Mouse (Mus musculus) midbrain, postnatal 0 days (tissue): ENCODE data around the gene Akt1s1. TPM values are rescaled to one million over a fixed set of nuclear protein-coding genes. Genes with fewer than 3 reads are reported as not detected.

Experiments
- ATAC-seq: fragments of 200-750 bp; cut with Nextera tagmentation; 2 replicates; pipeline ENCODE4 v1.8.0; 2017; ENCODE audit warnings: moderate number of reproducible peaks, mild to moderate bottlenecking, moderate TSS enrichment, moderate library complexity; ENCODE audit not compliant: low FRiP score
- DNase-seq: peaks from one replicate; pipeline ENCODE4 v3.0.0-alpha.2; 2015; ENCODE audit warnings: low spot score
- H3K27ac ChIP-seq: fragments of 300-500 bp; sonication (generic); 2 replicates; pipeline ENCODE4 v1.5.1; 2014; ENCODE audit warnings: low read depth, mild to moderate bottlenecking, low read length, mixed read lengths
- H3K27me3 ChIP-seq: fragments of 300-500 bp; sonication (generic); 2 replicates; pipeline ENCODE4 v1.6.1; 2014; ENCODE audit warnings: low read length, control low read depth, mixed read lengths; ENCODE audit not compliant: insufficient read depth
- H3K36me3 ChIP-seq: fragments of 300-500 bp; sonication (generic); 2 replicates; pipeline ENCODE4 v1.6.1; 2014; ENCODE audit warnings: low read length, control low read depth, mixed read lengths; ENCODE audit not compliant: insufficient read depth
- H3K4me1 ChIP-seq: fragments of 300-500 bp; sonication (generic); 2 replicates; pipeline ENCODE4 v1.6.1; 2014; ENCODE audit warnings: mild to moderate bottlenecking, control low read depth, antibody characterized with exemption, low read length, mixed read lengths; ENCODE audit not compliant: insufficient read depth
- H3K4me2 ChIP-seq: fragments of 300-500 bp; sonication (generic); 2 replicates; pipeline ENCODE4 v1.6.1; 2014; ENCODE audit warnings: low read depth, mild to moderate bottlenecking, low read length, mixed read lengths; ENCODE audit not compliant: poor library complexity, severe bottlenecking
- H3K4me3 ChIP-seq: fragments of 300-500 bp; sonication (generic); 2 replicates; pipeline ENCODE4 v1.5.1; 2014; ENCODE audit warnings: low read depth, mild to moderate bottlenecking, low read length, moderate library complexity
- H3K9ac ChIP-seq: fragments of 300-500 bp; sonication (generic); replicated peaks from 2 replicates; pipeline ENCODE4 v1.6.1; 2014; ENCODE audit warnings: mild to moderate bottlenecking, low read length, moderate library complexity, mixed read lengths; ENCODE audit not compliant: poor library complexity, severe bottlenecking
- H3K9me3 ChIP-seq: fragments of 300-500 bp; sonication (generic); 2 replicates; pipeline ENCODE4 v1.6.1; 2016; ENCODE audit warnings: low read length, control low read depth
- CTCF ChIP-seq: IDR thresholded peaks from 2 replicates; pipeline ENCODE4 v1.5.1; 2016; ENCODE audit warnings: antibody characterized with exemption, mild to moderate bottlenecking
- whole genome bisulfite sequencing: fragments of 180-500 bp; shearing (Covaris S2); extraction: QIAGEN DNeasy Blood & Tissue Kit; methylation state at CpG from one replicate; pipeline ENCODE4 v1.1.7; 2014; 5-methylcytosine and 5-hydroxymethylcytosine counted together
- polyA plus RNA-seq: library from polyadenylated mRNA; unstranded; fragments of >200 nt; fragmentation: Nextera tagmentation; extraction: Ambion mirVana; gene quantifications from 2 replicates; pipeline ENCODE4 v1.2.1, GENCODE M21; 2015
- total RNA-seq: library from RNA; depleted of rRNA; stranded (reverse); fragments of >200 nt; gene quantifications from 2 replicates; pipeline ENCODE4 v1.2.3, GENCODE M21; 2014

Gene Akt1s1
- total and polyA plus RNA-seq, 2 experiments from 2014 or later, result 91.0 to 120 TPM

GRCm38 (mm10) chr7:44832763-44833162 lies 16.0 kb upstream of the Akt1s1 start:
- H3K27me3 ChIP-seq, result no peaks in the 10 kb centered on the region
- H3K9me3 ChIP-seq, result no peaks in the 10 kb centered on the region
- no peak overlapping the region for H3K9ac ChIP-seq
- no peak for DNase-seq
- TF ChIP-seq CTCF, result no peak
- H3K4me3 ChIP-seq, result no peak overlapping the region
- H3K27ac ChIP-seq, result no peak overlapping the region
- no peaks in the 10 kb centered on the region for H3K4me1 ChIP-seq
- no peak overlapping the region for H3K4me2 ChIP-seq
- no peak for ATAC-seq
- 78% methylated on average over 4 of the region's 4 CpGs for WGBS
- H3K36me3 ChIP-seq, result peaks cover 42% of the 10 kb centered on the region

- DNase-seq (no peak), ATAC-seq (no peak)
- Histone ChIP-seq H3K9ac (no peak overlapping the region), H3K27ac (no peak overlapping the region), H3K9me3 (no peaks in the 10 kb centered on the region), H3K36me3 (peaks cover 22% of the 10 kb centered on the region), H3K4me3 (no peak overlapping the region), H3K4me1 (0 out of 2 replicates have a peak, but pooled peaks cover 3% of the 10 kb centered on the region), H3K4me2 (no peak overlapping the region), H3K27me3 (no peaks in the 10 kb centered on the region)
- no peak for TF ChIP-seq CTCF
- 100% methylated on average over 1 of the region's 1 CpGs for WGBS
These were observed 13.3 kb upstream of the Akt1s1 start for GRCm38 (mm10) chr7:44835373-44836015.

GRCm38 (mm10) chr7:44836016-44836404 lies 12.8 kb upstream of the Akt1s1 start:
- H3K27me3 ChIP-seq, result no peaks in the 10 kb centered on the region
- no peak for TF ChIP-seq CTCF
- 0 out of 2 replicates have a peak, but pooled peaks cover 3% of the 10 kb centered on the region for H3K4me1 ChIP-seq
- no peak overlapping the region for H3K27ac ChIP-seq
- no peak for ATAC-seq
- 60% methylated on average over 3 of the region's 3 CpGs for WGBS
- H3K9me3 ChIP-seq, result no peaks in the 10 kb centered on the region
- peaks cover 21% of the 10 kb centered on the region for H3K36me3 ChIP-seq
- H3K4me2 ChIP-seq, result no peak overlapping the region
- H3K9ac ChIP-seq, result no peak overlapping the region
- H3K4me3 ChIP-seq, result no peak overlapping the region
- no peak for DNase-seq

- WGBS, result 88% methylated on average over 8 of the region's 9 CpGs
- TF ChIP-seq CTCF, result no peak
These were observed 12.3 kb upstream of the Akt1s1 start for GRCm38 (mm10) chr7:44836423-44837053.

GRCm38 (mm10) chr7:44838073-44838472 lies 10.7 kb upstream of the Akt1s1 start:
- Histone ChIP-seq H3K4me2 (no peak overlapping the region), H3K27me3 (0 out of 2 replicates have a peak, but pooled peaks cover 3% of the 10 kb centered on the region), H3K9ac (no peak overlapping the region), H3K9me3 (no peaks in the 10 kb centered on the region), H3K27ac (no peak overlapping the region), H3K4me3 (no peak overlapping the region), H3K36me3 (peaks cover 25% of the 10 kb centered on the region), H3K4me1 (0 out of 2 replicates have a peak, but pooled peaks cover 3% of the 10 kb centered on the region)
- no peak for DNase-seq
- TF ChIP-seq CTCF, result no peak
- ATAC-seq, result no peak
- 89% methylated on average over 6 of the region's 6 CpGs for WGBS

More at GRCm38 (mm10) chr7:44836423-44837053, 12.3 kb upstream of the Akt1s1 start:
- H3K4me1 ChIP-seq, result 0 out of 2 replicates have a peak, but pooled peaks cover 3% of the 10 kb centered on the region
- no peak overlapping the region for H3K9ac ChIP-seq
- H3K27ac ChIP-seq, result no peak overlapping the region
- no peak for ATAC-seq
- H3K9me3 ChIP-seq, result no peaks in the 10 kb centered on the region
- peaks cover 19% of the 10 kb centered on the region for H3K36me3 ChIP-seq
- DNase-seq, result no peak
- H3K4me3 ChIP-seq, result no peak overlapping the region
- H3K27me3 ChIP-seq, result 0 out of 2 replicates have a peak, but pooled peaks cover 3% of the 10 kb centered on the region
- H3K4me2 ChIP-seq, result no peak overlapping the region

- Histone ChIP-seq H3K9me3 (no peaks in the 10 kb centered on the region), H3K27me3 (0 out of 2 replicates have a peak, but pooled peaks cover 3% of the 10 kb centered on the region), H3K27ac (0 out of 2 replicates have a peak overlapping the region, but pooled peaks have one; percentile 9), H3K36me3 (peaks cover 36% of the 10 kb centered on the region), H3K4me2 (peak overlapping the region; percentile 54), H3K9ac (peak overlapping the region; percentile 54), H3K4me1 (0 out of 2 replicates have a peak, but pooled peaks cover 3% of the 10 kb centered on the region), H3K4me3 (peak overlapping the region; percentile 30)
- ATAC-seq (no peak), DNase-seq (no peak)
- no peak for TF ChIP-seq CTCF
- 35% methylated on average over 11 of the region's 11 CpGs for WGBS
These were observed 9.7 kb upstream of the Akt1s1 start for GRCm38 (mm10) chr7:44839171-44839490.
